Mouse (Mus musculus): ENCODE data around the gene Morf4l2. TPM values are rescaled to one million over a fixed set of nuclear protein-coding genes. Genes with fewer than 3 reads are reported as not detected.
"Not testable (repeated sequence)": the region's sequence is repeated elsewhere in the genome, so short reads cannot be mapped to it uniquely, and the experiment has no call there.

Gene Morf4l2
- polyA plus RNA-seq, 1 experiment from 2014 or later = 403 TPM

DNA sequence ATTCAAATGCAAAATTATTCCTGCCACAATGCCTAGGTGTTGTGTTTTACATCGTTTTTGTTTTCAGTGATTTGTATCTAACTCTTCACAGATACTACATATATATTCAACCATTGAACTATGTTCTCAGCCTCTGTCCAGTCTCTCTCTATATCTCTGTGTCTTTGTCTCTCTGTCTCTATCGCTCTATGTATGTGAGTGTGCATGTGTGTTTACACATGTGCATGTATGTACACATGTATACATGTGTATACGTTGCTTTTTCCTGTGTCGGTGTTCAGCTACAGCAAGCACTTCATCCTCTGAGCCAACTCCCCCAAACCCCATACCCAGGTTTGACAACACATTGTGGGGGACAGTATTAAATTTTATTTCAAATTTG lies 51.2 kb downstream of the Morf4l2 start:
- 82% methylated on average over 4 of the region's 4 CpGs for WGBS
- Histone ChIP-seq H3K4me2 (no peak overlapping the region), H3K36me3 (no peaks in the 10 kb centered on the region), H3K27me3 (replicated peaks) (no peaks in the 10 kb centered on the region), H3K9ac (no peak overlapping the region), H3K4me1 (replicated peaks) (no peaks in the 10 kb centered on the region), H3K9me3 (replicated peaks) (no peaks in the 10 kb centered on the region), H3K27ac (ENCODE audit: poor library complexity, severe bottlenecking) (no peak overlapping the region), H3K4me3 (no peak overlapping the region)
- ATAC-seq (ENCODE audit: insufficient number of reproducible peaks, low FRiP score) = no peak

DNA sequence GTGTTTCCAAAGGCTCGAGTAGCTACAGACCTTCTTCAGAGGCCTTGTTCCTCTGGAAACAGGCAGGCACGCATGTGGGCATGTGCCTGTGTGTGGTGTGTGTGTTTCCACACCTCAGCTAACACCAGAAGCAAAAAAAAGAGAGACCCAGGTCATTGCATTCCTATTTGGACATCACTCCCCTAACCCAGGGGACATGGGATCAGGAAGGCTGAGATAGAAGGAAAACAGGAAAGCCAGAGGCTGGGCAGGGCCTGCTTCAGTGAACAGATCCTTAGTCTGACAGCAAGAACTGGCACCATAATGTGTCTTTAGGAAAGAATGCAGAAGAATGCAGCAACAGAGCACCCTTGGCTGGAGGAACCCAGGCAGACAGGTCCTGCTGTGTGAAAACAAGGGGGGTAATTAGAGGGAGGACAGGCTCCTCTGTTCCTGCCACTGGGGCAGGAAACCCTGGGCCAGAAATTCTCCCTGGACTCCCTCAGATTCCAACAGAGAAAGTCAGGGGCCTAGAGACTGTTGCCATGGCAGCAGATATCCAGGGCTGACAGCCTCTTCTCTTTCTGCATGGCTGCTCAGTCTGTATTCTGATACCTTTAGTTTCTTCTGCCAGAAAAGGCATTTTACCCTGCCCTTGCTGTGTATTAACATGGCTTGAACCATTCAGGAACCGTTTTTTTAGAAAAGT lies 51.7 kb downstream of the Morf4l2 start:
- WGBS = 50% methylated on average over 3 of the region's 3 CpGs
- H3K27me3 ChIP-seq (replicated peaks); H3K9ac ChIP-seq; H3K27ac ChIP-seq (ENCODE audit: poor library complexity, severe bottlenecking); H3K4me1 ChIP-seq (replicated peaks); H3K36me3 ChIP-seq; H3K4me3 ChIP-seq; H3K4me2 ChIP-seq; H3K9me3 ChIP-seq (replicated peaks); ATAC-seq (ENCODE audit: insufficient number of reproducible peaks, low FRiP score): not testable (repeated sequence)

Other genes with a start within 250 kb of the Morf4l2 start
- gene Kir3dl1, start 225.7 kb downstream of the Morf4l2 start, polyA plus RNA-seq (2016; fragmentation: Nextera tagmentation; extraction: Ambion mirVana) = not detected in 2 replicates
- not detected in 2 replicates for gene Kir3dl2, start 199.6 kb downstream of the Morf4l2 start, polyA plus RNA-seq (2016; fragmentation: Nextera tagmentation; extraction: Ambion mirVana)
- gene Tceal3, start 152.8 kb downstream of the Morf4l2 start, polyA plus RNA-seq (2016; fragmentation: Nextera tagmentation; extraction: Ambion mirVana) = 5.1 and 7.1 TPM in 2 replicates
- gene Tceal1, start 35.7 kb downstream of the Morf4l2 start, polyA plus RNA-seq (2016; fragmentation: Nextera tagmentation; extraction: Ambion mirVana) = 8.7 and 9.3 TPM in 2 replicates
- gene Glra4, start 36.5 kb upstream of the Morf4l2 start, polyA plus RNA-seq (2016; fragmentation: Nextera tagmentation; extraction: Ambion mirVana) = not detected in 2 replicates
- gene Plp1, start 79.0 kb upstream of the Morf4l2 start, polyA plus RNA-seq (2016; fragmentation: Nextera tagmentation; extraction: Ambion mirVana) = 3.8 and 4.4 TPM in 2 replicates
- gene Rab9b, start 125.1 kb upstream of the Morf4l2 start, polyA plus RNA-seq (2016; fragmentation: Nextera tagmentation; extraction: Ambion mirVana) = 0.21 and 0.26 TPM in 2 replicates
- not detected in 2 replicates for gene H2bfm, start 183.6 kb upstream of the Morf4l2 start, polyA plus RNA-seq (2016; fragmentation: Nextera tagmentation; extraction: Ambion mirVana)
- 18.1 and 22.5 TPM in 2 replicates for gene Tmsb15b2, start 231.8 kb upstream of the Morf4l2 start, polyA plus RNA-seq (2016; fragmentation: Nextera tagmentation; extraction: Ambion mirVana)
- gene Tmsb15l, start 233.2 kb upstream of the Morf4l2 start, polyA plus RNA-seq (2016; fragmentation: Nextera tagmentation; extraction: Ambion mirVana) = 1.4 and 2.3 TPM in 2 replicates
- 11.7 and 12.1 TPM in 2 replicates for gene Tmsb15b1, start 233.2 kb upstream of the Morf4l2 start, polyA plus RNA-seq (2016; fragmentation: Nextera tagmentation; extraction: Ambion mirVana)
- gene Zcchc18, start 249.5 kb upstream of the Morf4l2 start, polyA plus RNA-seq (2016; fragmentation: Nextera tagmentation; extraction: Ambion mirVana) = 2.7 and 4.1 TPM in 2 replicates